Mouse (Mus musculus) lung, embryonic 16.5 days (tissue): ENCODE data around the gene Oog4. TPM values are rescaled to one million over a fixed set of nuclear protein-coding genes. Genes with fewer than 3 reads are reported as not detected.

Experiments used
- polyA plus RNA-seq: library from polyadenylated mRNA; unstranded; fragments of >200 nt; fragmentation: Nextera tagmentation; extraction: Ambion mirVana; gene quantifications from 2 replicates; pipeline ENCODE4 v1.2.1, GENCODE M21; 2015

Gene Oog4
- polyA plus RNA-seq, 1 experiment from 2014 or later, result not detected

Other genes with a start within 250 kb of the Oog4 start
- 10.2 and 11.0 TPM in 2 replicates for gene Prdm2, start 237.3 kb downstream of the Oog4 start, polyA plus RNA-seq
- gene Pdpn, start 150.8 kb downstream of the Oog4 start, polyA plus RNA-seq, result 58.2 and 67.6 TPM in 2 replicates
- 0.16 TPM in 1 of 2 replicates, not detected in the other for gene Lrrc38, start 100.6 kb downstream of the Oog4 start, polyA plus RNA-seq
- gene Pramel1, start 55.9 kb downstream of the Oog4 start, polyA plus RNA-seq, result not detected in 2 replicates
- 19.2 and 20.1 TPM in 2 replicates for gene Pramef8, start 37.9 kb downstream of the Oog4 start, polyA plus RNA-seq
- not detected in 2 replicates for gene Gm13043, start 61.0 kb upstream of the Oog4 start, polyA plus RNA-seq
- gene Gm13040, start 85.6 kb upstream of the Oog4 start, polyA plus RNA-seq, result not detected in 2 replicates
- gene BC080695, start 101.4 kb upstream of the Oog4 start, polyA plus RNA-seq, result not detected in 2 replicates
- not detected in 2 replicates for gene Gm13057, start 101.4 kb upstream of the Oog4 start, polyA plus RNA-seq
- gene Gm13083, start 164.7 kb upstream of the Oog4 start, polyA plus RNA-seq, result not detected in 2 replicates
- not detected in 2 replicates for gene Gm13088, start 206.9 kb upstream of the Oog4 start, polyA plus RNA-seq